Mouse (Mus musculus): ENCODE measurements around the gene Slc25a26.

DNA sequence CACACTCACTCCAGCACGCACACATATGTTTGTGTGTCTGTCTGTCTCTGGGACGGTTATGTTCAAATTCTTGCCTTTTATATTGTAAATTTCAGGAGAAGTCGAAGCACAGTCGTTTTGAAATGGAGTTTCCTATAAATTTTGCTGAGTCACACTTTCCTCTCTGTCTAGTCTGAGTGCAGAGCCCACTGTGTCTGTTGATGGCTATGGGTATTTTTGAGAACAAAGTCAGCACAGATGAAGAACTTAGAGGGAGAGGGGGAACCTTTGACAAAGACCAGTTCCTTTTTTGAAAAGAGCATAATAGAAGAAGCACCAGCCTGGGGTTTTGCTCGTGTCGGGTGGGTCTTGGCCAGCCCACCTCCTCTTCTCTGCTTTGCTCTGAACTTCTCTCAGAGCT, 9.1 kb downstream of the Slc25a26 start:
- TF ChIP-seq POLR2A (IDR thresholded peaks at IDR 0.05; ENCODE audit: control insufficient read depth, extremely low read depth, insufficient read depth, low read length, poor library complexity) = no peak
- TF ChIP-seq CTCF (IDR thresholded peaks at IDR 0.05; ENCODE audit: borderline replicate concordance, control insufficient read depth, extremely low read depth, insufficient read depth, low read length, poor library complexity) = no peak

All from thymus, adult 2 months (tissue).